Mouse (Mus musculus): ENCODE results near the gene Apoa2.
A peak's percentile ranks its signal among the peaks of the same experiment; 100 is the strongest.

The Apoa2 gene

GRCm38 (mm10) chr1:171260316-171260715 is 35.5 kb downstream of the Apoa2 start:
- DNase-seq (ENCODE audit: low read depth), result no peak

- DNase-seq (ENCODE audit: low read depth), result no peak
These were observed 37.8 kb downstream of the Apoa2 start for GRCm38 (mm10) chr1:171262594-171263130.

- no peak for DNase-seq (ENCODE audit: low read depth)
These were observed 38.3 kb downstream of the Apoa2 start for GRCm38 (mm10) chr1:171263185-171263611.

GRCm38 (mm10) chr1:171263666-171264461 is 39.0 kb downstream of the Apoa2 start:
- DNase-seq (ENCODE audit: low read depth), result no peak

GRCm38 (mm10) chr1:171265971-171266744 is 41.3 kb downstream of the Apoa2 start:
- DNase-seq (ENCODE audit: low read depth), result no peak

- no peak for DNase-seq (ENCODE audit: low read depth)
These were observed 43.5 kb downstream of the Apoa2 start for GRCm38 (mm10) chr1:171268341-171268740.

- peak; percentile 85 for DNase-seq (ENCODE audit: low read depth)
These were observed 45.2 kb downstream of the Apoa2 start, which contains the start of gene B4galt3 for GRCm38 (mm10) chr1:171269848-171270572. Gene B4galt3 (plus strand): TSS chr1:171270328.

GRCm38 (mm10) chr1:171270573-171270900 is 45.7 kb downstream of the Apoa2 start:
- no peak for DNase-seq (ENCODE audit: low read depth)

GRCm38 (mm10) chr1:171271196-171271595 is 46.3 kb downstream of the Apoa2 start:
- no peak for DNase-seq (ENCODE audit: low read depth)

GRCm38 (mm10) chr1:171271622-171272021 is 46.8 kb downstream of the Apoa2 start:
- no peak for DNase-seq (ENCODE audit: low read depth)

- no peak for DNase-seq (ENCODE audit: low read depth)
These were observed 47.2 kb downstream of the Apoa2 start for GRCm38 (mm10) chr1:171272086-171272485.

GRCm38 (mm10) chr1:171274171-171274570 is 49.3 kb downstream of the Apoa2 start:
- no peak for DNase-seq (ENCODE audit: low read depth)

- no peak for DNase-seq (ENCODE audit: low read depth)
These were observed 50.4 kb downstream of the Apoa2 start for GRCm38 (mm10) chr1:171275144-171275734.

All from c-Kit-positive CD71-negative TER-119-negative erythroid progenitor cells, embryonic 14.5 days (primary cell).